Mouse (Mus musculus) lung, embryonic 16.5 days (tissue): Measurements from ENCODE around the gene Zbtb22. TPM values are rescaled to one million over a fixed set of nuclear protein-coding genes. Genes with fewer than 3 reads are reported as not detected.

ENCODE experiments used
- ATAC-seq: fragments of 200-750 bp; cut with Nextera tagmentation; 2 replicates; pipeline ENCODE4 v1.8.0; 2017; ENCODE audit warnings: low read depth, mild to moderate bottlenecking, moderate library complexity
- H3K27ac ChIP-seq: fragments of 300-500 bp; sonication (generic); 2 replicates; pipeline ENCODE4 v1.5.1; 2014; ENCODE audit warnings: mild to moderate bottlenecking, control low read depth, low read length
- H3K27me3 ChIP-seq: fragments of 300-500 bp; sonication (generic); 2 replicates; pipeline ENCODE4 v1.6.1; 2014; ENCODE audit warnings: low read depth, low read length, mixed read lengths; ENCODE audit not compliant: control insufficient read depth, insufficient read depth
- H3K36me3 ChIP-seq: fragments of 300-500 bp; sonication (generic); 2 replicates; pipeline ENCODE4 v1.6.1; 2014; ENCODE audit warnings: low read length; ENCODE audit not compliant: control insufficient read depth, insufficient read depth
- H3K4me1 ChIP-seq: fragments of 300-500 bp; sonication (generic); replicated peaks from 2 replicates; pipeline ENCODE4 v1.6.1; 2014; ENCODE audit warnings: low read length, mixed read lengths; ENCODE audit not compliant: control insufficient read depth, insufficient read depth
- H3K4me2 ChIP-seq: fragments of 300-500 bp; sonication (generic); 2 replicates; pipeline ENCODE4 v1.6.1; 2014; ENCODE audit warnings: low read depth, low read length, control low read depth
- H3K4me3 ChIP-seq: fragments of 300-500 bp; sonication (generic); 2 replicates; pipeline ENCODE4 v1.5.1; 2014; ENCODE audit warnings: mild to moderate bottlenecking, low read length, control low read depth
- H3K9ac ChIP-seq: fragments of 300-500 bp; sonication (generic); 2 replicates; pipeline ENCODE4 v1.6.1; 2014; ENCODE audit warnings: low read length, control low read depth
- H3K9me3 ChIP-seq: fragments of 300-500 bp; sonication (generic); 2 replicates; pipeline ENCODE4 v1.6.1; 2016; ENCODE audit warnings: low read length; ENCODE audit not compliant: control insufficient read depth
- WGBS: fragments of 180-500 bp; shearing (Covaris S2); extraction: QIAGEN DNeasy Blood & Tissue Kit; methylation state at CpG from one replicate; pipeline ENCODE4 v1.1.7; 2014; 5-methylcytosine and 5-hydroxymethylcytosine counted together
- microRNA-seq: library from miRNA; unstranded; fragments of <30 nt; microRNA quantifications from one replicate; pipeline ENCODE4, GENCODE M21; 2016
- polyA plus RNA-seq: library from polyadenylated mRNA; unstranded; fragments of >200 nt; fragmentation: Nextera tagmentation; extraction: Ambion mirVana; gene quantifications from 2 replicates; pipeline ENCODE4 v1.2.1, GENCODE M21; 2015

Zbtb22 gene
- polyA plus RNA-seq, 1 experiment from 2014 or later = 18.7 TPM

DNA sequence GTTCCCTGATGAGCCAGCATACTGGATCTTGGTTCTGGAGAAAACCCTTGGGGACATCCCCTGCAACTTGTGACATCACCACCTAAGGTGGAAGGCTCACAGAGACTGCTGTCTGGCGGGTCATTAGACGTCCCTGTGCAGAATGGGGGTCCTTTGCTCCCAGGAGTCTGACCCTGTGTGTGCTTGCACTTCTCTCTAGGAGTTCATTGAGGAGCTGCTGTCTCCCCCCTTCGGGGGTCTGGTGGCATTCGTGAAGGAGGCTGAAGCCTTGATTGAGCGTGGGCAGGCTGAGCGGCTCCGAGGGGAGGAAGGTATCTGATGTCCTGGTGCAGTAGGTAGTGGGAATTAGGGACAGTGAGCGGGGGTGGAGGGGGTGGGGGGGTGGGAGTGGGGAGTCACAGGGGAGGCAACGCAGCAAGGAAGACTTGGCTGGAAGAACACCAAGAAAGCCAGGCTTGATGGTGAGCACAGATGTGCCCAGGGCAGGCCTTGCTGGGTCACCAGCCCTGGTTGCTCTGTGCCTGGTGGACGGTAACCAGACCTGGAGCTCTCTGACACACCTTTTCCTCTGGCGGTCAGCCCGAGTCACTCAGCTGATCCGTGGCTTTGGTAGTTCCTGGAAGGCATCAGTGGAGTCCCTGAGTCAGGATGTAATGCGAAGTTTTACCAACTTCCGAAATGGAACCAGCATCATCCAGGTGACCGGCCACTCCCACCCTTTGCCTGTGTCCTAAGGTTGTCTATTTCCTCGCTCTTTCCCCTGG lies 49.6 kb downstream of the Zbtb22 start:
- no peak for ATAC-seq
- no peaks in the 10 kb centered on the region for H3K9me3 ChIP-seq
- no peaks in the 10 kb centered on the region for H3K27me3 ChIP-seq
- no peak overlapping the region for H3K27ac ChIP-seq
- no peak overlapping the region for H3K4me3 ChIP-seq
- H3K36me3 ChIP-seq = peaks cover 17% of the 10 kb centered on the region
- 91% methylated on average over 17 of the region's 17 CpGs for WGBS
- H3K4me1 ChIP-seq = no peaks in the 10 kb centered on the region
- H3K9ac ChIP-seq = no peak overlapping the region
- H3K4me2 ChIP-seq = no peak overlapping the region

DNA sequence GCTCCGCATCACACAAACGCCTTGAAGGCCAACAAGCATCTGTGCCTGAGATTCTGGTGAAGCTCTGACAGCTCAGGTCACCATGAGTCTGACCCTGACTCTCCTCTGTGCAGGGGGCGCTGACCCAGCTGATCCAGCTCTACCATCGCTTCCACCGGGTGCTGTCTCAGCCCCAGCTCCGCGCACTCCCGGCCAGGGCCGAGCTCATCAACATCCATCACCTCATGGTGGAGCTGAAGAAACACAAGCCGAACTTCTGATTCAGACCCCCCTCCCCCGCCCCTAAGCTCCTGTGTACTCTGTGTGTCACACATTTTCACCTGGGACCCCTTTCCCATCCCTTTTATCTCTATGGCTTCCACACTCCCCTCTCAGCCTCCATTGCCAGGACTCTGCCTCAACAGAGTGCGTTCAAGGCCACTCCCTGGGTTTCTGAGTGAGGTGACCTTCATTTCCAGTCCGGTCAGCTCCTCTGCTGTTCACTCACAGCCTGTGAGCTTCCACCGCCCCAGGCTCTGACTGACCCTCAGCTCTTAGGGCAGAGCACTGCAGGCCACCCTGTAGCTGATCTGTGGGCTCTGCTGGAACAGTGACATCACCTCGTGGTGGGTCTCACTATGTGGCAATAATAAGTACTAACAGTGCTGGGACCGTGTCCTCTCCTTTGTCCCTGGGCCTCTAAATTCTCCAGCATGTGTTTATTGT lies 50.3 kb downstream of the Zbtb22 start:
- ATAC-seq = no peak
- 77% methylated on average over 16 of the region's 16 CpGs for WGBS
- H3K9ac ChIP-seq = no peak overlapping the region

DNA sequence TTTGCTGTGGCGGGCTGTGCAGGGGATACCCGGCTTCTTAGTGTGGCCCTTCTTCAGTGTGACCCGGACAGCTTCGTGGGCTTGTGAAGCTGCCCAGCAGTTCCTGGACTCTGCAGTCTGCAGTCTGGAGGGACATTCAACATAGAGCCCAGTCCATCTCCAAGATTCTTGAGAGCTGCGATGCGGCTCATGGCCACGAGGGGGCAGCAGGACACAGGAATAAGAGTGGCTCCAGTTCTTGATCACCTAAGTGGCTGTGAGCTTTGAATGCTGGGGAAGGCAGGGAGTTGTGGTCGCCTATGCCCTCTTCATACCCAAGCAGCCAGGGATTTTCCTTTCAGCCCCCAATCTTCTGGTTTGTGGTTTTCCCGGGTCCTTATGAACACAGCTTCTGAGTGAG lies 52.8 kb downstream of the Zbtb22 start:
- Histone ChIP-seq H3K36me3 (peaks cover 4% of the 10 kb centered on the region; the same call in 1 of the 2 replicates), H3K9me3 (no peaks in the 10 kb centered on the region), H3K9ac (no peak overlapping the region), H3K27ac (no peak overlapping the region), H3K4me3 (no peak overlapping the region), H3K4me1 (no peaks in the 10 kb centered on the region), H3K4me2 (no peak overlapping the region), H3K27me3 (no peaks in the 10 kb centered on the region)
- WGBS = under 1% methylated on average over 9 of the region's 9 CpGs
- peak; percentile 83 for ATAC-seq

More for the DNA sequence above, 50.3 kb downstream of the Zbtb22 start:
- Histone ChIP-seq H3K4me3 (no peak overlapping the region), H3K9me3 (no peaks in the 10 kb centered on the region), H3K4me2 (no peak overlapping the region), H3K27ac (no peak overlapping the region), H3K36me3 (peaks cover 16% of the 10 kb centered on the region), H3K4me1 (no peaks in the 10 kb centered on the region), H3K27me3 (no peaks in the 10 kb centered on the region)

Small RNA genes lying within 50 kb of the gene (microRNA-seq; reads per million reads assigned to microRNA genes)
- gene Gm27740 = not detected

Other genes with a start within 250 kb of the Zbtb22 start
- 315 and 351 TPM in 2 replicates for gene Hnrnpm, start 229.0 kb upstream of the Zbtb22 start, polyA plus RNA-seq
- 61.8 and 72.0 TPM in 2 replicates for gene March2, start 197.2 kb upstream of the Zbtb22 start, polyA plus RNA-seq
- 279 and 289 TPM in 2 replicates for gene Rab11b, start 155.4 kb upstream of the Zbtb22 start, polyA plus RNA-seq
- 46.1 and 48.3 TPM in 2 replicates for gene Angptl4, start 134.1 kb upstream of the Zbtb22 start, polyA plus RNA-seq
- gene Kank3, start 105.4 kb upstream of the Zbtb22 start, polyA plus RNA-seq = 78.8 and 89.6 TPM in 2 replicates
- 929 and 1,039 TPM in 2 replicates for gene Rps28, start 91.3 kb upstream of the Zbtb22 start, polyA plus RNA-seq
- gene Ndufa7, start 91.3 kb upstream of the Zbtb22 start, polyA plus RNA-seq = 482 and 489 TPM in 2 replicates
- 63.4 and 67.1 TPM in 2 replicates for gene Cd320, start 72.8 kb upstream of the Zbtb22 start, polyA plus RNA-seq
- not detected in 2 replicates for gene Gm7029, start 42.1 kb upstream of the Zbtb22 start, polyA plus RNA-seq
- gene Kifc1, start 25.2 kb upstream of the Zbtb22 start, polyA plus RNA-seq = 8.8 and 9.6 TPM in 2 replicates
- 0.26 TPM in 1 of 2 replicates, not detected in the other for gene Platr17, start 10.8 kb upstream of the Zbtb22 start, polyA plus RNA-seq
- 44.1 and 50.6 TPM in 2 replicates for gene Daxx, start 6.5 kb upstream of the Zbtb22 start, polyA plus RNA-seq
- 57.7 and 70.8 TPM in 2 replicates for gene Tapbp, start within 50 bp of the Zbtb22 start, polyA plus RNA-seq
- gene Rgl2, start 13.6 kb downstream of the Zbtb22 start, polyA plus RNA-seq = 49.5 and 51.7 TPM in 2 replicates
- 143 and 151 TPM in 2 replicates for gene Pfdn6, start 24.4 kb downstream of the Zbtb22 start, polyA plus RNA-seq
- 20.2 and 20.6 TPM in 2 replicates for gene Wdr46, start 24.8 kb downstream of the Zbtb22 start, polyA plus RNA-seq
- gene B3galt4, start 35.6 kb downstream of the Zbtb22 start, polyA plus RNA-seq = 5.5 and 5.6 TPM in 2 replicates
- gene Vps52, start 39.9 kb downstream of the Zbtb22 start, polyA plus RNA-seq = 49.4 and 50.5 TPM in 2 replicates
- 1,739 and 1,825 TPM in 2 replicates for gene Rps18, start 40.1 kb downstream of the Zbtb22 start, polyA plus RNA-seq
- 55.5 and 83.8 TPM in 2 replicates for gene H2-K1, start 84.4 kb downstream of the Zbtb22 start, polyA plus RNA-seq
- gene Ring1, start 108.8 kb downstream of the Zbtb22 start, polyA plus RNA-seq = 15.0 and 15.2 TPM in 2 replicates
- 40.9 and 41.6 TPM in 2 replicates for gene H2-Ke6, start 112.2 kb downstream of the Zbtb22 start, polyA plus RNA-seq
- 188 and 191 TPM in 2 replicates for gene Slc39a7, start 115.8 kb downstream of the Zbtb22 start, polyA plus RNA-seq
- 49.6 and 49.9 TPM in 2 replicates for gene Rxrb, start 115.9 kb downstream of the Zbtb22 start, polyA plus RNA-seq
- gene Col11a2, start 123.5 kb downstream of the Zbtb22 start, polyA plus RNA-seq = 2.6 and 3.7 TPM in 2 replicates
- 0.23 and 1.0 TPM in 2 replicates for gene H2-Oa, start 176.4 kb downstream of the Zbtb22 start, polyA plus RNA-seq
- 11.8 and 12.7 TPM in 2 replicates for gene H2-DMa, start 203.6 kb downstream of the Zbtb22 start, polyA plus RNA-seq
- 97.8 and 100 TPM in 2 replicates for gene Brd2, start 206.7 kb downstream of the Zbtb22 start, polyA plus RNA-seq
- gene H2-DMb2, start 227.4 kb downstream of the Zbtb22 start, polyA plus RNA-seq = 1.6 and 2.1 TPM in 2 replicates
- gene H2-DMb1, start 237.2 kb downstream of the Zbtb22 start, polyA plus RNA-seq = 3.7 and 6.2 TPM in 2 replicates